Mouse (Mus musculus) neural tube, embryonic 13.5 days (tissue): ENCODE measurements around the gene Rusc2. TPM values are rescaled to one million over a fixed set of nuclear protein-coding genes. Genes with fewer than 3 reads are reported as not detected.

ENCODE experiments used
- ATAC-seq: fragments of 200-750 bp; cut with Nextera tagmentation; 2 replicates; pipeline ENCODE4 v1.8.0; 2017; ENCODE audit warnings: low read depth, mild to moderate bottlenecking, moderate TSS enrichment, moderate library complexity
- H3K27ac ChIP-seq: fragments of 300-500 bp; sonication (generic); replicated peaks from 2 replicates; pipeline ENCODE4 v1.5.1; 2015; ENCODE audit warnings: moderate library complexity, mild to moderate bottlenecking, inconsistent platforms
- H3K27me3 ChIP-seq: fragments of 300-500 bp; sonication (generic); 2 replicates; pipeline ENCODE4 v1.6.1; 2015; ENCODE audit warnings: mild to moderate bottlenecking, inconsistent platforms
- H3K36me3 ChIP-seq: fragments of 300-500 bp; sonication (generic); 2 replicates; pipeline ENCODE4 v1.6.1; 2015; ENCODE audit warnings: mild to moderate bottlenecking, inconsistent platforms
- H3K4me1 ChIP-seq: fragments of 300-500 bp; sonication (generic); replicated peaks from 2 replicates; pipeline ENCODE4 v1.6.1; 2015; ENCODE audit warnings: inconsistent platforms
- H3K4me2 ChIP-seq: fragments of 300-500 bp; sonication (generic); 2 replicates; pipeline ENCODE4 v1.6.1; 2015; ENCODE audit warnings: inconsistent platforms, mild to moderate bottlenecking, moderate library complexity
- H3K4me3 ChIP-seq: fragments of 300-500 bp; sonication (generic); 2 replicates; pipeline ENCODE4 v1.5.1; 2015; ENCODE audit warnings: mild to moderate bottlenecking, inconsistent platforms
- H3K9ac ChIP-seq: fragments of 300-500 bp; sonication (generic); 2 replicates; pipeline ENCODE4 v1.6.1; 2015; ENCODE audit warnings: moderate library complexity, mild to moderate bottlenecking, inconsistent platforms
- H3K9me3 ChIP-seq: fragments of 300-500 bp; sonication (generic); 2 replicates; pipeline ENCODE4 v1.6.1; 2016; ENCODE audit warnings: inconsistent platforms
- WGBS: fragments of 180-500 bp; shearing (Covaris S2); methylation state at CpG from one replicate; pipeline ENCODE4 v1.1.7; 2015; 5-methylcytosine and 5-hydroxymethylcytosine counted together
- polyA plus RNA-seq: library from polyadenylated mRNA; unstranded; fragments of >200 nt; fragmentation: Nextera tagmentation; extraction: Ambion mirVana; gene quantifications from 2 replicates; pipeline ENCODE4 v1.2.1, GENCODE M21; 2015

Gene Rusc2
- 74.5 and 79.3 TPM in 2 replicates for polyA plus RNA-seq

GRCm38 (mm10) chr4:43381408-43382154, at the start of gene Rusc2:
TSS of gene Rusc2 (plus strand) at chr4:43381979.
- ATAC-seq: peak; percentile 95
- H3K4me2 ChIP-seq: peak within 1 kb of the TSS; percentile 82
- peak within 1 kb of the TSS; percentile 80 for H3K4me3 ChIP-seq
- H3K36me3 ChIP-seq: no peaks in the 10 kb centered on the region
- H3K9ac ChIP-seq: peak within 1 kb of the TSS; percentile 90
- peak within 1 kb of the TSS; percentile 81 for H3K27ac ChIP-seq
- no peaks in the 10 kb centered on the region; the same call in 1 of the 2 replicates for H3K27me3 ChIP-seq
- WGBS: under 1% methylated on average over 60 of the region's 63 CpGs
- H3K4me1 ChIP-seq: peaks cover 29% of the 10 kb centered on the region
- no peaks in the 10 kb centered on the region for H3K9me3 ChIP-seq

- H3K4me1 ChIP-seq: no peaks in the 10 kb centered on the region
- H3K9ac ChIP-seq: no peak overlapping the region
- H3K4me3 ChIP-seq: no peak overlapping the region
- H3K36me3 ChIP-seq: no peaks in the 10 kb centered on the region
- WGBS: 48% methylated on average over 2 of the region's 2 CpGs
- no peak for ATAC-seq
- no peak overlapping the region for H3K27ac ChIP-seq
- H3K4me2 ChIP-seq: no peak overlapping the region
- H3K9me3 ChIP-seq: peaks cover 12% of the 10 kb centered on the region
- no peaks in the 10 kb centered on the region for H3K27me3 ChIP-seq
Measured at GRCm38 (mm10) chr4:43334771-43335170, 47.0 kb upstream of the Rusc2 start.

- Histone ChIP-seq H3K9me3 (peaks cover 12% of the 10 kb centered on the region), H3K27me3 (no peaks in the 10 kb centered on the region), H3K27ac (no peak overlapping the region), H3K4me2 (no peak overlapping the region), H3K9ac (no peak overlapping the region), H3K36me3 (no peaks in the 10 kb centered on the region), H3K4me1 (no peaks in the 10 kb centered on the region), H3K4me3 (no peak overlapping the region)
- no peak for ATAC-seq
Measured at GRCm38 (mm10) chr4:43336176-43336575, 45.6 kb upstream of the Rusc2 start.

- WGBS: 54% methylated on average over 4 of the region's 4 CpGs
- Histone ChIP-seq H3K27ac (no peak overlapping the region), H3K9me3 (peaks cover 12% of the 10 kb centered on the region), H3K27me3 (no peaks in the 10 kb centered on the region), H3K4me2 (no peak overlapping the region), H3K4me1 (no peaks in the 10 kb centered on the region), H3K4me3 (no peak overlapping the region), H3K9ac (no peak overlapping the region), H3K36me3 (no peaks in the 10 kb centered on the region)
- ATAC-seq: no peak
Measured at GRCm38 (mm10) chr4:43340096-43340804, 41.5 kb upstream of the Rusc2 start.

GRCm38 (mm10) chr4:43341276-43341891, 40.4 kb upstream of the Rusc2 start:
- no peaks in the 10 kb centered on the region for H3K36me3 ChIP-seq
- no peak overlapping the region for H3K27ac ChIP-seq
- ATAC-seq: no peak
- H3K4me2 ChIP-seq: no peak overlapping the region
- WGBS: 42% methylated on average over 7 of the region's 7 CpGs
- no peak overlapping the region for H3K4me3 ChIP-seq
- no peaks in the 10 kb centered on the region for H3K4me1 ChIP-seq
- no peaks in the 10 kb centered on the region for H3K27me3 ChIP-seq
- no peak overlapping the region for H3K9ac ChIP-seq
- H3K9me3 ChIP-seq: peaks cover 7% of the 10 kb centered on the region

GRCm38 (mm10) chr4:43342443-43342842, 39.3 kb upstream of the Rusc2 start:
- ATAC-seq: no peak
- Histone ChIP-seq H3K9ac (no peak overlapping the region), H3K27me3 (no peaks in the 10 kb centered on the region), H3K9me3 (no peaks in the 10 kb centered on the region), H3K4me3 (no peak overlapping the region), H3K36me3 (no peaks in the 10 kb centered on the region), H3K4me1 (no peaks in the 10 kb centered on the region), H3K4me2 (no peak overlapping the region), H3K27ac (no peak overlapping the region)
- WGBS: 91% methylated on average over 10 of the region's 10 CpGs

GRCm38 (mm10) chr4:43344932-43345331, 36.8 kb upstream of the Rusc2 start:
- H3K9ac ChIP-seq: no peak overlapping the region
- ATAC-seq: no peak
- no peaks in the 10 kb centered on the region for H3K27me3 ChIP-seq
- 91% methylated on average over 2 of the region's 2 CpGs for WGBS
- H3K4me1 ChIP-seq: no peaks in the 10 kb centered on the region
- no peaks in the 10 kb centered on the region for H3K9me3 ChIP-seq
- no peak overlapping the region for H3K4me2 ChIP-seq
- no peak overlapping the region for H3K27ac ChIP-seq
- no peaks in the 10 kb centered on the region for H3K36me3 ChIP-seq
- H3K4me3 ChIP-seq: no peak overlapping the region

- ATAC-seq: no peak
- Histone ChIP-seq H3K9ac (no peak overlapping the region), H3K36me3 (no peaks in the 10 kb centered on the region), H3K27ac (no peak overlapping the region), H3K9me3 (no peaks in the 10 kb centered on the region), H3K4me2 (no peak overlapping the region), H3K4me1 (no peaks in the 10 kb centered on the region), H3K4me3 (no peak overlapping the region), H3K27me3 (no peaks in the 10 kb centered on the region)
- 92% methylated on average over 5 of the region's 5 CpGs for WGBS
Measured at GRCm38 (mm10) chr4:43349206-43349605, 32.6 kb upstream of the Rusc2 start.

- no peak overlapping the region for H3K4me2 ChIP-seq
- H3K27me3 ChIP-seq: no peaks in the 10 kb centered on the region
- H3K27ac ChIP-seq: no peak overlapping the region
- H3K9ac ChIP-seq: no peak overlapping the region
- no peaks in the 10 kb centered on the region for H3K36me3 ChIP-seq
- H3K9me3 ChIP-seq: no peaks in the 10 kb centered on the region
- no peak overlapping the region for H3K4me3 ChIP-seq
- 80% methylated on average over 6 of the region's 6 CpGs for WGBS
- H3K4me1 ChIP-seq: no peaks in the 10 kb centered on the region
- no peak for ATAC-seq
Measured at GRCm38 (mm10) chr4:43350038-43350560, 31.7 kb upstream of the Rusc2 start.

GRCm38 (mm10) chr4:43353662-43354061, 28.1 kb upstream of the Rusc2 start:
- H3K4me3 ChIP-seq: no peak overlapping the region
- no peak overlapping the region for H3K9ac ChIP-seq
- H3K9me3 ChIP-seq: no peaks in the 10 kb centered on the region
- H3K27me3 ChIP-seq: no peaks in the 10 kb centered on the region
- H3K4me1 ChIP-seq: no peaks in the 10 kb centered on the region
- no peaks in the 10 kb centered on the region for H3K36me3 ChIP-seq
- H3K4me2 ChIP-seq: no peak overlapping the region
- 86% methylated on average over 6 of the region's 6 CpGs for WGBS
- no peak overlapping the region for H3K27ac ChIP-seq
- no peak for ATAC-seq

GRCm38 (mm10) chr4:43364914-43365560, 16.7 kb upstream of the Rusc2 start:
- no peak overlapping the region for H3K4me2 ChIP-seq
- 86% methylated on average over 11 of the region's 11 CpGs for WGBS
- no peaks in the 10 kb centered on the region for H3K9me3 ChIP-seq
- H3K4me1 ChIP-seq: no peaks in the 10 kb centered on the region
- no peak overlapping the region for H3K4me3 ChIP-seq
- H3K27me3 ChIP-seq: no peaks in the 10 kb centered on the region
- no peak overlapping the region for H3K9ac ChIP-seq
- ATAC-seq: no peak
- no peaks in the 10 kb centered on the region for H3K36me3 ChIP-seq
- no peak overlapping the region for H3K27ac ChIP-seq

GRCm38 (mm10) chr4:43367295-43367694, 14.5 kb upstream of the Rusc2 start:
- Histone ChIP-seq H3K4me2 (no peak overlapping the region), H3K27ac (no peak overlapping the region), H3K9me3 (no peaks in the 10 kb centered on the region), H3K4me3 (no peak overlapping the region), H3K4me1 (no peaks in the 10 kb centered on the region), H3K9ac (no peak overlapping the region), H3K36me3 (no peaks in the 10 kb centered on the region), H3K27me3 (no peaks in the 10 kb centered on the region)
- 90% methylated on average over 5 of the region's 5 CpGs for WGBS
- ATAC-seq: no peak
